Mouse (Mus musculus): ENCODE results near the gene Smok3b. TPM values are rescaled to one million over a fixed set of nuclear protein-coding genes. Genes with fewer than 3 reads are reported as not detected.

The Smok3b gene
- not detected in 2 replicates for polyA plus RNA-seq (2012; rRNA removed)

GRCm38 (mm10) chr5:138020961-138021479 is at the start of gene Smok3b, which contains the start of gene Smok3a:
Smok3b (plus strand) TSS chr5:138021429.
Smok3a (plus strand) TSS chr5:138021261.

GRCm38 (mm10) chr5:137981300-137981699 is 39.9 kb upstream of the Smok3b start, which contains the start of gene Azgp1:
Azgp1 (plus strand) TSS chr5:137981520.

GRCm38 (mm10) chr5:138052894-138053293 is 31.7 kb downstream of the Smok3b start, which contains the start of gene Smok3c:
Smok3c (plus strand) TSS chr5:138053194.

GRCm38 (mm10) chr5:138084996-138085395 is 63.8 kb downstream of the Smok3b start, which contains the start of gene Zkscan1:
Zkscan1 (plus strand) TSS chr5:138085084.

Other genes starting within 250 kb of the Smok3b start
- gene Ppp1r35, start 242.6 kb upstream of the Smok3b start, polyA plus RNA-seq (2012; rRNA removed), result 46.6 and 55.4 TPM in 2 replicates
- gene Mepce, start 233.8 kb upstream of the Smok3b start, polyA plus RNA-seq (2012; rRNA removed), result 30.1 and 30.3 TPM in 2 replicates
- gene Zcwpw1, start 233.6 kb upstream of the Smok3b start, polyA plus RNA-seq (2012; rRNA removed), result 9.8 and 11.7 TPM in 2 replicates
- gene Pilra, start 185.1 kb upstream of the Smok3b start, polyA plus RNA-seq (2012; rRNA removed), result 0.25 and 0.45 TPM in 2 replicates
- gene Pilrb1, start 163.3 kb upstream of the Smok3b start, polyA plus RNA-seq (2012; rRNA removed), result 0.04 TPM in 1 of 2 replicates, not detected in the other
- gene Pilrb2, start 149.6 kb upstream of the Smok3b start, polyA plus RNA-seq (2012; rRNA removed), result 0.05 TPM in 1 of 2 replicates, not detected in the other
- gene Cyp3a13, start 99.8 kb upstream of the Smok3b start, polyA plus RNA-seq (2012; rRNA removed), result 0.03 and 0.08 TPM in 2 replicates
- 1.1 and 2.6 TPM in 2 replicates for gene Gjc3, start 58.3 kb upstream of the Smok3b start, polyA plus RNA-seq (2012; rRNA removed)
- gene Azgp1, start 39.9 kb upstream of the Smok3b start, polyA plus RNA-seq (2012; rRNA removed), result 0.04 TPM in 1 of 2 replicates, not detected in the other
- not detected in 2 replicates for gene Smok3a, start 168 bp upstream of the Smok3b start, polyA plus RNA-seq (2012; rRNA removed)
- gene Smok3c, start 31.8 kb downstream of the Smok3b start, polyA plus RNA-seq (2012; rRNA removed), result not detected in 2 replicates
- 16.3 and 16.6 TPM in 2 replicates for gene Zkscan1, start 63.7 kb downstream of the Smok3b start, polyA plus RNA-seq (2012; rRNA removed)
- 53.8 and 55.9 TPM in 2 replicates for gene Zscan21, start 95.5 kb downstream of the Smok3b start, polyA plus RNA-seq (2012; rRNA removed)
- 7.2 and 7.7 TPM in 2 replicates for gene Zfp113, start 134.3 kb downstream of the Smok3b start, polyA plus RNA-seq (2012; rRNA removed)
- 145 and 155 TPM in 2 replicates for gene Cops6, start 139.6 kb downstream of the Smok3b start, polyA plus RNA-seq (2012; rRNA removed)
- gene Ap4m1, start 150.6 kb downstream of the Smok3b start, polyA plus RNA-seq (2012; rRNA removed), result 55.8 and 57.0 TPM in 2 replicates
- 69.5 and 80.0 TPM in 2 replicates for gene Mcm7, start 151.0 kb downstream of the Smok3b start, polyA plus RNA-seq (2012; rRNA removed)
- 63.8 and 66.1 TPM in 2 replicates for gene Taf6, start 166.0 kb downstream of the Smok3b start, polyA plus RNA-seq (2012; rRNA removed)
- gene Cnpy4, start 166.1 kb downstream of the Smok3b start, polyA plus RNA-seq (2012; rRNA removed), result 21.2 and 21.5 TPM in 2 replicates
- 9.0 and 9.2 TPM in 2 replicates for gene Mblac1, start 172.9 kb downstream of the Smok3b start, polyA plus RNA-seq (2012; rRNA removed)
- not detected in 2 replicates for gene Nxpe5, start 204.5 kb downstream of the Smok3b start, polyA plus RNA-seq (2012; rRNA removed)
- 154 and 165 TPM in 2 replicates for gene Lamtor4, start 234.1 kb downstream of the Smok3b start, polyA plus RNA-seq (2012; rRNA removed)
- gene BC037034, start 242.6 kb downstream of the Smok3b start, polyA plus RNA-seq (2012; rRNA removed), result 123 and 126 TPM in 2 replicates

Data from central nervous system, embryonic 18 days (tissue).